Mouse (Mus musculus) embryonic facial prominence, embryonic 11.5 days (tissue): ENCODE measurements around the gene Hsf5. TPM values are rescaled to one million over a fixed set of nuclear protein-coding genes. Genes with fewer than 3 reads are reported as not detected.

ENCODE experiments used
- ATAC-seq: fragments of 200-750 bp; cut with Nextera tagmentation; replicated peaks from 2 replicates; pipeline ENCODE4 v1.8.0; 2017; ENCODE audit warnings: low read depth; ENCODE audit not compliant: insufficient number of reproducible peaks, low FRiP score, low TSS enrichment
- DNase-seq: peaks from one replicate; pipeline ENCODE4 v3.0.0-alpha.2; 2015; ENCODE audit warnings: low spot score
- H3K27ac ChIP-seq: fragments of 300-500 bp; sonication (generic); replicated peaks from 2 replicates; pipeline ENCODE4 v1.5.1; 2014; ENCODE audit warnings: mild to moderate bottlenecking, low read depth, low read length, control low read depth
- H3K27me3 ChIP-seq: fragments of 300-500 bp; sonication (generic); 2 replicates; pipeline ENCODE4 v1.6.1; 2014; ENCODE audit warnings: mild to moderate bottlenecking, low read length, moderate library complexity, mixed read lengths; ENCODE audit not compliant: control insufficient read depth, insufficient read depth
- H3K36me3 ChIP-seq: fragments of 300-500 bp; sonication (generic); replicated peaks from 2 replicates; pipeline ENCODE4 v1.6.1; 2014; ENCODE audit warnings: low read depth, mild to moderate bottlenecking, low read length, moderate library complexity, mixed read lengths; ENCODE audit not compliant: control insufficient read depth, insufficient read depth
- H3K4me1 ChIP-seq: fragments of 300-500 bp; sonication (generic); 2 replicates; pipeline ENCODE4 v1.6.1; 2014; ENCODE audit warnings: low read length, mixed read lengths; ENCODE audit not compliant: control insufficient read depth, insufficient read depth
- H3K4me2 ChIP-seq: fragments of 300-500 bp; sonication (generic); 2 replicates; pipeline ENCODE4 v1.6.1; 2014; ENCODE audit warnings: low read depth, mild to moderate bottlenecking, control low read depth, low read length, moderate library complexity
- H3K4me3 ChIP-seq: fragments of 300-500 bp; sonication (generic); 2 replicates; pipeline ENCODE4 v1.5.1; 2014; ENCODE audit warnings: low read depth, low read length, control low read depth
- H3K9ac ChIP-seq: fragments of 300-500 bp; sonication (generic); replicated peaks from 2 replicates; pipeline ENCODE4 v1.6.1; 2014; ENCODE audit warnings: mild to moderate bottlenecking, control low read depth, low read length
- H3K9me3 ChIP-seq: fragments of 300-500 bp; sonication (generic); replicated peaks from 2 replicates; pipeline ENCODE4 v1.6.1; 2016; ENCODE audit warnings: mild to moderate bottlenecking, low read length, inconsistent platforms, mixed read lengths; ENCODE audit not compliant: control insufficient read depth
- WGBS: fragments of 180-500 bp; shearing (Covaris S2); extraction: QIAGEN DNeasy Blood & Tissue Kit; methylation state at CpG from one replicate; pipeline ENCODE4 v1.1.7; 2014; 5-methylcytosine and 5-hydroxymethylcytosine counted together
- polyA plus RNA-seq: library from polyadenylated mRNA; unstranded; fragments of >200 nt; fragmentation: Nextera tagmentation; extraction: Ambion mirVana; gene quantifications from 2 replicates; pipeline ENCODE4 v1.2.1, GENCODE M21; 2014

Gene Hsf5
- polyA plus RNA-seq, 1 experiment from 2014 or later: 0.32 TPM

DNA sequence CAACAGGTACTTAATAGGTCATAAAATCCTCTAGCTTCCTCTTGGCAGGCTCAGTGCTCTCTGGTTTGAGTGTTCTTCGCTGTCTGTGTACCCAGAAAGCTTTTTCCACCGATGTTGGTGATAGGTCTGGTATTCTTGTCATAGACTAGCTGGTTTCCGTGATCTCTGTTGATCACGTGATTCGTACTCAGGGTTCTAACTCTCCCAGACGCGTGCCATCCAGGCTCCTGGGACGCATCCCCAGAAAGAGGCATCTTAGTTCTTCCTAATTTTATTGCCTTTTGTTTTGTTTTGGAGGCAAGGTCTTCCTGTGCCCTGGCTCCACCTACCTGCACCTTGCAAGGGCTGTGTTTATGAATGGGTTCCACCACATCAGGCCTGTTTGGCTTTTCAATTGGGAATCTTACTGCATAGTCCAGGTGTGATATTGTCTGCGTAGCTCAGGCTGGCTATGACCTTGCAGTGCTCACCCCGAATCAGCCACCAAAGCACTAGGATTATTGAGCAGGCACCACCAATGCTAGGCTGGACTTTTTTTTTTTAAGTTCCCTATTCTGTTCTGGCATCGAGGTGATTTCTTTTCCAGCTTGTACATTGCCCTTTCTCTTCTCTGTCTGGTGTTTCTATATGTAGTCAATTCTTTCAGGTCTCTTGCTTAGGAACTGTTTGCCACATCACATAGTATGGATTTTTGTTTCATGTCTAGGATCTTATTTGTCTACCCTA is 71.7 kb downstream of the Hsf5 start:
- Histone ChIP-seq H3K36me3 (no peaks in the 10 kb centered on the region; the same call in 1 of the 2 replicates), H3K4me3 (no peak overlapping the region), H3K9ac (no peak overlapping the region), H3K4me1 (no peaks in the 10 kb centered on the region; the same call in 1 of the 2 replicates), H3K27me3 (no peaks in the 10 kb centered on the region), H3K9me3 (no peaks in the 10 kb centered on the region), H3K4me2 (no peak overlapping the region), H3K27ac (no peak overlapping the region)
- 90% methylated on average over 11 of the region's 11 CpGs for WGBS
- no peak for DNase-seq
- no peak for ATAC-seq

DNA sequence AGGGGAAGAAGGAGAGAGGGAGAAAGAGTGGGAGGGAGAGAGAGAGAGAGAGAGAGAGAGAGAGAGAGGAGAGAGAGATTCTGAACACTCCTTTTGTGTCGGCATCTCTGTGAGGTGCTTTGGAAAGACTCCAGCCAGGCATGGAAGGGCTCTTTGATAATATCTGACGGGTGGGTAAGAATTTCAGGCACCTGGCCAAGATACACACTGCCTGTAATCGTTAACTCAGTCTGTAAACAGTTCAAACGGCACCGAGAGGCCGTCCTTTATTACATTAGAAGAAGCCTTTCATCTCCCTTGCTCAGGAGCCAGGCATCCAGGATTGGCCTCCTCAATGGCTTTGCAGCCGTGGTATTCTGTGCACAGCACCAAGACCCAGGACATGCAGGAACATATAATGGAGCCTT is 72.4 kb downstream of the Hsf5 start:
- H3K9me3 ChIP-seq: no peaks in the 10 kb centered on the region
- H3K36me3 ChIP-seq: no peaks in the 10 kb centered on the region; the same call in 1 of the 2 replicates
- H3K4me2 ChIP-seq: no peak overlapping the region
- no peak for ATAC-seq
- H3K27me3 ChIP-seq: no peaks in the 10 kb centered on the region
- H3K9ac ChIP-seq: no peak overlapping the region
- no peaks in the 10 kb centered on the region; the same call in 1 of the 2 replicates for H3K4me1 ChIP-seq
- H3K4me3 ChIP-seq: no peak overlapping the region
- WGBS: 32% methylated on average over 7 of the region's 7 CpGs
- no peak overlapping the region for H3K27ac ChIP-seq
- peak; percentile 68 for DNase-seq

DNA sequence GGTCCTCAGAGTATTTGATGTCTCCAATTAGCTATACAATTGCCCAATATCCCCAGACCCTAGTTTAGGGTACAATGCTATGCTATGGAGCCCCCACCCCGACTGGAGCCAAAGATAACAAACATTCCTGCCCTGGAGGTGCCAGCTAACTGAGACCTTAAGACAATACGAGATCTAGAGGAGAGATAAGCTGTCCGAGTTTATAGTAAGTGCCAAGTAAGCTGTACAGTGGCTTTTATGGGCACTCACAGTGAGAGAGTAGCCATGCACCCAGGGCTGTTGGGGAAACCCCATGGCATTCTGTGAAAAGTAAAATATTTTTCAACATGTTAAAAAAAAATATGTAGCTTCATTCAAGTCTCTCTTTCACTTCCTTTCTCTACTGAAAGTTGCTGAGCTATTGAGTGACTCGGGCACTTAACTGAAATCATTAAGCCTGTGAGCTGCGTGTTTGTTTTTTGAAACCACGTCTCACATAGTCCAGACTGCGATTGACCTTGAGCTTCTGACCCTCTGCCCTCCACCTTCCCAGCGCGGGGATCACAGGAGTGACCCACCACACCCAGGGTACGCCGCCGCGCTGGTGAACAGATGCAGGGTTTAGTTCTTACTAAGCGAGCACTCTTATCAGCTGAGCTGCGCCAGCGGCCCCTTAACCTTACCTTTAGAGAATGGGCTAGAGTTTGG is 73.2 kb downstream of the Hsf5 start:
- Histone ChIP-seq H3K4me3 (no peak overlapping the region), H3K36me3 (no peaks in the 10 kb centered on the region; the same call in 1 of the 2 replicates), H3K9me3 (no peaks in the 10 kb centered on the region), H3K9ac (no peak overlapping the region), H3K27me3 (no peaks in the 10 kb centered on the region), H3K4me2 (no peak overlapping the region), H3K4me1 (no peaks in the 10 kb centered on the region; the same call in 1 of the 2 replicates), H3K27ac (no peak overlapping the region)
- ATAC-seq (no peak), DNase-seq (no peak)
- WGBS: 61% methylated on average over 16 of the region's 16 CpGs

DNA sequence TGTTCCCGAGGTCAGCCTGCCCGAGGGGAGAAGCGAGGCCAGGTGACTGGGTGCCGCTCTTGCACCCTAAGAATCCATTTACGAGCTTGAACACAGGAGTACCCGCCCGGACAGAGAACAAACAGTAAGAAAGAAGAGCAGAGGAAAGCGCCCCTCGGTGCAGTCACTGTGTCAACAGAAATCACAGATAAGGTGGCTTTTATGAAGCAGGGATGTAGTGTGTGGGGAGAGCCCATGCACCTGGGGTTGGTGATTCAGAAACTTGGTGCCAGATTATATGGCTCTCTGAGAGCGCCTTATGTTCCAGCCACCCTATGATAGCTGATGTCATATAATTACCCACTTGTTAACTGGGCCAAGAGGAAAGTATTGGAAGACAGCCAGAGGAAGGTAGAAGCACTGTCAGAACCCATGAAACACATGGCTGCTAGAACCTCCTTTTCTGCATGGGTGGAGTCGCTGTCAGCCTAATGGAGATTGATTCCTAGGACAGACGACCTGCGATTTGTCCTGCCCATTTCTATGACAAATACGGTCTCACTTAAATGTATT is 80.2 kb downstream of the Hsf5 start:
- H3K4me3 ChIP-seq: no peak overlapping the region
- no peaks in the 10 kb centered on the region for H3K4me1 ChIP-seq
- no peak overlapping the region for H3K4me2 ChIP-seq
- no peak overlapping the region for H3K27ac ChIP-seq
- H3K27me3 ChIP-seq: no peaks in the 10 kb centered on the region
- WGBS: 79% methylated on average over 14 of the region's 14 CpGs
- H3K9me3 ChIP-seq: no peaks in the 10 kb centered on the region
- ATAC-seq (no peak), DNase-seq (no peak)
- no peaks in the 10 kb centered on the region for H3K36me3 ChIP-seq
- no peak overlapping the region for H3K9ac ChIP-seq

DNA sequence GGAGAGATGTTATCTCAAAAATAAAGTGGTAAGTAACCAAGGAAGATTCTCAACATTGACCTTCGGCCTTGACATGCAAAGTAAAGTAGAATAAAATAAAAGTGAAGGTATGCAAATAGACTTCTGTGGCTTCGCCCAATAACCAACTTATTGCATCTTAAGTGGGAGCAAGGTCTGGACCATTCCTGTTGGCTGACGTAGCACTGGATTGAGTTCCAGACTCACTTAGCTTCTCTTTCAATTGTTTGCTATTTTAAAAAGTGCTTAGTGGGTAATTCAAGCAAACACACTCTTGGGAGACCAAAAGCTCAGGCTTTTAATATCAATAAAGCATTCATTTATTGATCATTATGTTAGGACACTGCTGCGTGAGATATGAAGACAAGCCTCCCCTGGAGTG is 81.2 kb downstream of the Hsf5 start:
- no peaks in the 10 kb centered on the region for H3K4me1 ChIP-seq
- H3K27me3 ChIP-seq: no peaks in the 10 kb centered on the region
- no peak overlapping the region for H3K4me2 ChIP-seq
- H3K9me3 ChIP-seq: no peaks in the 10 kb centered on the region
- no peaks in the 10 kb centered on the region for H3K36me3 ChIP-seq
- 90% methylated on average over 4 of the region's 4 CpGs for WGBS
- no peak overlapping the region for H3K27ac ChIP-seq
- H3K9ac ChIP-seq: no peak overlapping the region
- ATAC-seq (no peak), DNase-seq (no peak)
- no peak overlapping the region for H3K4me3 ChIP-seq

DNA sequence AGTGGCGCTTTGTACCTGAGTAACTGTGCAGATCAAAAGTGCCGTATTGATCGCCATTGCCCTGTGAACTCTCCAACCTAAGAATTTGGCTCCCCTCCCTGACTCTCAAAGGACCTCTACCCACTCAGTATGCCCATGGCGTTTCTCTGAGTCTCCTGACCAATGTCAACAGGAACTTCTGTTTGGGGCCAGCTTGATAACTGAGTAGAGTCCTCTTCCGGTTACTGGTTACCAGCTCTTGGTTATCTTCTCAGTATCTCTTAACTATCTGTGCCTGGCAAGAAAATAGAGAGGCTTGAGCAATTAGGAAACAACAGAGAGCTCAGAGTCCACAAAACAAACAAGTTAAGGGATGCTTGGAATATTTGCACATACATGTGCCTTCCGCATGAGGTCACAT is 84.1 kb downstream of the Hsf5 start:
- H3K4me1 ChIP-seq: no peaks in the 10 kb centered on the region
- no peak overlapping the region for H3K27ac ChIP-seq
- H3K36me3 ChIP-seq: no peaks in the 10 kb centered on the region
- no peaks in the 10 kb centered on the region for H3K9me3 ChIP-seq
- H3K4me2 ChIP-seq: no peak overlapping the region
- no peaks in the 10 kb centered on the region for H3K27me3 ChIP-seq
- WGBS: 87% methylated on average over 6 of the region's 6 CpGs
- ATAC-seq (no peak), DNase-seq (no peak)
- H3K4me3 ChIP-seq: no peak overlapping the region
- no peak overlapping the region for H3K9ac ChIP-seq

DNA sequence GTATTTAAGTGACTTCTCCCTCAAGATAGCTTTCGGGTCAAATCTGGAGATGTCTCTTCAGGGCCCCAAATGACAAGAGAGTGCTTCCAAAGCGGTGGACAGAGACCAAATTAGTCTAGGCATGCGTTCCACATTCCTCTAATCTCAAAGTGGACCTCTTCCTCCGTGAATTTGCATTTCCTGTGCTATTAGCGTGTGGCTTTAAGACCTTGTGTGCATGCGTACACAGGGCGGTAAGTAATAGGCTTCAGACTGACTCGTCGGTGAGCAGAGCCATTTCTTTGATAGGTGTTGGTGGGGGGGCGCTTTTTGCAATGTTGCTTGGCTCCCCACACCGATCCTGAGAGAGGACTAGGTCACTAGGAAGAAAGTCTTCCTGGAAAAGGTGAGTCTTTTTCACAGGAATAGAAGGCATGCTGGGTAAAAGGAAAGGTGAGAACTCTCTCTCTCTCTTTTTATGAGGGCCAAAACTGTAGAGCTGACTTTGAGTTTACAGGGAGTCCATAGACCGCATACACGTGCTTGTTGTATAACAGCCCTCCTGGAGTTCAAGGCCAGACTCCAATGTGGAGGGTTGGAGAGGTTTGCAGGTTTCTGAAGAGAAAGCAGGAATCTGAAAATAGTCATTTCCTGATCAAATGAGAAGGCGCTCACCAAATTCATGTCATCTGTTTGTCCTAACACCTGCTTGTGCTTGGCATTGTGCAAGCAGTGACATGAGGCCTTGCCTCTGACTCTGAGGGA is 85.1 kb downstream of the Hsf5 start:
- 79% methylated on average over 14 of the region's 14 CpGs for WGBS
- no peak overlapping the region for H3K9ac ChIP-seq

More for the DNA sequence above, 85.1 kb downstream of the Hsf5 start:
- no peaks in the 10 kb centered on the region for H3K27me3 ChIP-seq
- no peak overlapping the region for H3K4me2 ChIP-seq
- H3K36me3 ChIP-seq: no peaks in the 10 kb centered on the region
- H3K9me3 ChIP-seq: no peaks in the 10 kb centered on the region
- ATAC-seq (no peak), DNase-seq (no peak)
- H3K4me3 ChIP-seq: no peak overlapping the region
- no peaks in the 10 kb centered on the region for H3K4me1 ChIP-seq
- no peak overlapping the region for H3K27ac ChIP-seq
